Mouse (Mus musculus): ENCODE results near the gene Gsn. TPM values are rescaled to one million over a fixed set of nuclear protein-coding genes. Genes with fewer than 3 reads are reported as not detected.

Gene Gsn
- polyA plus RNA-seq, 1 experiment, result 166 TPM

DNA sequence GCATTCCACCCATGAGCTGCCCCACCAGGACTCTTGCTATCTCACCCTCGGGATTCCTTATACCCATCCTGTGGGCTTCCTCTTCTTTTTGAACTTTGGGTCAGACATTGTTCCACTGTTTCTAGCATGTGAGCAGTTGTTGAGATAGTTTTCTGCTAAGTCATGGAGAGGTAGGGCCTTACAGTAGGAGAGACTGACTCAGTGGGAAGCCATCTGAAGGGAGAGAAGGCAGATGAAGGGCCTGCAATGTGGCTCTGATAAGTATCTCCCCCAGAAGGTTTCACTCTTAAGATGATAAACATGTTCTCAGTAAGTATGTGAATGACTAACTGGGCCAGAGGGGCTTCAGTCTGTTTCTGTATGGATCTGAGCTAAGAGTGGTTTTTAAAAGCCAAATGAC, 7.9 kb downstream of the Gsn start:
- Histone ChIP-seq H3K36me3 (ENCODE audit: control insufficient read depth, insufficient read depth) (no peaks in the 10 kb centered on the region), H3K4me3 (ENCODE audit: insufficient read depth, poor library complexity, severe bottlenecking) (no peak overlapping the region)
- TF ChIP-seq FOSL1 (IDR thresholded peaks at IDR 0.05; ENCODE audit: insufficient read depth, low read length, poor library complexity, severe bottlenecking), result no peak
- TF ChIP-seq MYOG (IDR thresholded peaks at IDR 0.05; ENCODE audit: control insufficient read depth, extremely low read depth, insufficient read length), result no peak
- no peak for TF ChIP-seq MYOD1 (IDR thresholded peaks at IDR 0.05; ENCODE audit: control insufficient read depth, insufficient read length, low read depth)
- TF ChIP-seq CEBPB (IDR thresholded peaks at IDR 0.05; ENCODE audit: low read depth), result no peak
- no peak for TF ChIP-seq USF1 (IDR thresholded peaks at IDR 0.05; ENCODE audit: low read depth)
- no peak for TF ChIP-seq MAX (IDR thresholded peaks at IDR 0.05)

DNA sequence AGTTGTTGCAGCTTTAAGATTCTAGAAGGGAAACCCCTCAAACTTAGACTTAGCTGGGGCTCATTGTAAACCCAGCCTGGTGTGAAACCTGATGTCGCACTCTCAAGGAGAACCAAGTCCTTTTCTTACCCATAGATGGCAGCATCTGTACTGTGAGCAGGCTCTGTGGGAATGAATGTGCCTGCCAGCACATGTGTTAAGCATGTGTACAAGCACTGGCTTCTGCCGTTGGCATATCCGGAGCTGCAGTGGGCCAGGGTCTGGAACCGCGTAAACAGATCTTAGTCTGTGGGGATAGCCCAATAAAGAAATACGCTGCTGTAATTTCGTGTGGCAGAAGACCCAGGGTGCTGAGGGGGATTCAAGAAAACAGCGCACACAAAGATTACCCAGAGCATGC, 9.1 kb downstream of the Gsn start:
- Histone ChIP-seq H3ac (ENCODE audit: control insufficient read depth, insufficient read length, low read depth) (no peak overlapping the region), H3K4me3 (ENCODE audit: insufficient read depth, poor library complexity, severe bottlenecking) (no peak overlapping the region), H3K36me3 (ENCODE audit: control insufficient read depth, insufficient read depth) (no peaks in the 10 kb centered on the region), H3K27me3 (ENCODE audit: control insufficient read depth, insufficient read depth, insufficient read length) (no peaks in the 10 kb centered on the region), H3K79me2 (ENCODE audit: control insufficient read depth, insufficient read depth) (peaks cover 77% of the 10 kb centered on the region), H3K79me3 (ENCODE audit: low read depth) (peaks cover 30% of the 10 kb centered on the region)
- TF ChIP-seq USF1 (IDR thresholded peaks at IDR 0.05; ENCODE audit: low read depth), result no peak
- TF ChIP-seq MAX (IDR thresholded peaks at IDR 0.05), result peak; percentile 94
- peak; percentile 4 for TF ChIP-seq CTCF (IDR thresholded peaks at IDR 0.05; ENCODE audit: control insufficient read depth, insufficient read depth, insufficient read length)
- TF ChIP-seq MYOG (IDR thresholded peaks at IDR 0.05; ENCODE audit: control insufficient read depth, extremely low read depth, insufficient read length), result no peak
- no peak for TF ChIP-seq FOSL1 (IDR thresholded peaks at IDR 0.05; ENCODE audit: insufficient read depth, low read length, poor library complexity, severe bottlenecking)

More for the DNA sequence above, 7.9 kb downstream of the Gsn start:
- H3K79me2 ChIP-seq (ENCODE audit: control insufficient read depth, insufficient read depth), result peaks cover 83% of the 10 kb centered on the region
- H3ac ChIP-seq (ENCODE audit: control insufficient read depth, insufficient read length, low read depth), result no peak overlapping the region
- no peaks in the 10 kb centered on the region for H3K27me3 ChIP-seq (ENCODE audit: control insufficient read depth, insufficient read depth, insufficient read length)
- H3K79me3 ChIP-seq (ENCODE audit: low read depth), result peaks cover 34% of the 10 kb centered on the region

DNA sequence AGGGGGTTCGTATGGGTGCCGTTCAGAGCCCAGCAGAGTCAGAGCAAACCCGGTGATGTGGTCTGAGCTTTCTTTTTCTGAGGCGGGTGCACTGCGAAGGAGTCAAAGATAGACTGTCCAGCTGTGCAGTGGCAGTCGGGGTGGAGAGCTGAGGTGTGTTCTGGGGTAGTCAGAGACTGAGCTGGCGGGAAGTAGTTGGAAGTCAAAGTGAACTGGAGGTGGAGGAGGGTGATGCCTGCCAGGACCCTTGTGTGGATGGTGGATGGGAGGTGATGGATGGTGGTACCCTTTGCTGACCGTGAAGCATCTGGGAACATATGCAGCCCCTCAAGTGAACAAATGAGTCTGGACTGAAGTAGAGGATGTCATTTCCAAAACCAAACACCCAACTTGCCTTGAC, 9.6 kb downstream of the Gsn start:
- no peak overlapping the region for H3ac ChIP-seq (ENCODE audit: control insufficient read depth, insufficient read length, low read depth)
- H3K36me3 ChIP-seq (ENCODE audit: control insufficient read depth, insufficient read depth), result no peaks in the 10 kb centered on the region
- H3K4me3 ChIP-seq (ENCODE audit: insufficient read depth, poor library complexity, severe bottlenecking), result no peak overlapping the region
- TF ChIP-seq MYOD1 (IDR thresholded peaks at IDR 0.05; ENCODE audit: control insufficient read depth, insufficient read length, low read depth), result no peak
- no peak for TF ChIP-seq CTCF (IDR thresholded peaks at IDR 0.05; ENCODE audit: control insufficient read depth, insufficient read depth, insufficient read length)
- TF ChIP-seq MAX (IDR thresholded peaks at IDR 0.05), result no peak
- peaks cover 72% of the 10 kb centered on the region for H3K79me2 ChIP-seq (ENCODE audit: control insufficient read depth, insufficient read depth)
- no peaks in the 10 kb centered on the region for H3K27me3 ChIP-seq (ENCODE audit: control insufficient read depth, insufficient read depth, insufficient read length)
- peaks cover 28% of the 10 kb centered on the region for H3K79me3 ChIP-seq (ENCODE audit: low read depth)

DNA sequence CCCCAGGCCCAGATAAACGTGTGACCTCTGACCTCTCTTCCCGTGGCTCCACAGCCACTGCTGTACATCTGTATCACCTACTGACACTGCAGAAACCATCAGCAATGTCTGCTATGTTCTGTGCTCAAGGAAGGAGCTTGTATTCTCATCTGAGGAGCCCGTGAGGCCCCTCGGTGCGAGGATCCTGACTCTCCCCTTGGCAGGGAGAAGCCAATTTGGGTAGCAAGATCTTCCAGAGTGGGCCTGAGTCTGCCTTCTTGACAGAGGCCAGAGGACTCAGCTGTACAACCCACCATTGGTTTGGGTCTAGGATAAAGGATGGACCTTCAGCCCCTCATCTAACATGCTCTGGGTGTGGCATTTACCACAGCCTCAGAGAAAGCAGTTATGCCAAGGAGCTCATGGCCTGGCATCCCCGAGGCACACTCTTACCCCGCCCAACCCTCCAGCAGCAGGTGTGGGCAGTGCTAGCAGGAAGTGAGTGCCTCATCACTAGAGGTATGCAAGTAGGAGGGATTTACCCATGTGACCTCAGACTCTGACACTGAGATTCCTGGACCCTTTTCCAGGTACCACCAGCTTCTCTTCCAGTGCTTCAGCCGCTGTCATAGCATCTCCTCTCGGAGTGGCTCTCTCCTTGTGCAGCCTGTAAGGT, 10.2 kb downstream of the Gsn start:
- H3ac ChIP-seq (ENCODE audit: control insufficient read depth, insufficient read length, low read depth), result no peak overlapping the region
- no peak for TF ChIP-seq CEBPB (IDR thresholded peaks at IDR 0.05; ENCODE audit: low read depth)
- no peak for TF ChIP-seq FOSL1 (IDR thresholded peaks at IDR 0.05; ENCODE audit: insufficient read depth, low read length, poor library complexity, severe bottlenecking)
- TF ChIP-seq MAX (IDR thresholded peaks at IDR 0.05), result no peak
- TF ChIP-seq MYOD1 (IDR thresholded peaks at IDR 0.05; ENCODE audit: control insufficient read depth, insufficient read length, low read depth), result no peak
- no peak for TF ChIP-seq MYOG (IDR thresholded peaks at IDR 0.05; ENCODE audit: control insufficient read depth, extremely low read depth, insufficient read length)
- TF ChIP-seq USF1 (IDR thresholded peaks at IDR 0.05; ENCODE audit: low read depth), result no peak
- no peak for TF ChIP-seq CTCF (IDR thresholded peaks at IDR 0.05; ENCODE audit: control insufficient read depth, insufficient read depth, insufficient read length)
- no peak overlapping the region for H3K4me3 ChIP-seq (ENCODE audit: insufficient read depth, poor library complexity, severe bottlenecking)
- peaks cover 71% of the 10 kb centered on the region for H3K79me2 ChIP-seq (ENCODE audit: control insufficient read depth, insufficient read depth)
- no peaks in the 10 kb centered on the region for H3K36me3 ChIP-seq (ENCODE audit: control insufficient read depth, insufficient read depth)
- H3K79me3 ChIP-seq (ENCODE audit: low read depth), result peaks cover 24% of the 10 kb centered on the region
- no peaks in the 10 kb centered on the region for H3K27me3 ChIP-seq (ENCODE audit: control insufficient read depth, insufficient read depth, insufficient read length)

DNA sequence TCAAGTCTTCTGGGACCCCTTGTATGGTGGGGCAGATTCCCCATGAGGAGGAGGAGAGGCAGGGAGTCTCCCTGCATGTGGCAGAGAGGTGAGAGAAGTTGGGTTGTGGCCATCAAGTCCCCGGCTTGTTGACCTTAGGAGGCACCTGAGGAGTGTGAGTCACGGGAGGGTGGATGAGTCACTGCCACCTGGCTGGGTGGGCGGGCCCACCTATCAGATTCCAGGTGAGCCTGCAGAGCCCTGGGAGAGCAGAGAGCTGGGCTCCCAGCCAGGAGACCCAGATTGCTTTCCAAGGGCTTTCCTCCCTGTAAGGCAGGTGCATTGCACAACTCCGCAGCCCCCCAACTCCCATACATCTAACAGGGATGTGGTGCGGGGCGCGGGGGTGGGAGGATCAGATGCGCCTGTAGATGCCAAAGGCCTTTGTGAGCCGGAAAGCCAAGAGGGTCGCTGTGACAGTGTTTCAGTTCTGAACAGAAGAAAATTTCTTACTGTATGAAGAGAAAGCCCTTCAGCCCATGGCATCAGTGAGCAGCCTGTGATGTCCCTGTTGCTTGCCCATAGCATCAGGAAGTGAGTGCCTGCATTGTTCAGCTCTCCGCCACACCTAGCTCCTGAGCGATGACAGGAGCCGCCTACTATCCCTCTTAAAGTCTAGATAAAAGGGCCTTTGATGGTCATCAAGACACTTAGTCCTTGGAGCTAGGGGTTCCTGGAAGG, 11.1 kb downstream of the Gsn start:
- TF ChIP-seq CTCF (IDR thresholded peaks at IDR 0.05; ENCODE audit: control insufficient read depth, insufficient read depth, insufficient read length), result no peak
- no peak for TF ChIP-seq FOSL1 (IDR thresholded peaks at IDR 0.05; ENCODE audit: insufficient read depth, low read length, poor library complexity, severe bottlenecking)
- no peak for TF ChIP-seq MAX (IDR thresholded peaks at IDR 0.05)
- no peak for TF ChIP-seq CEBPB (IDR thresholded peaks at IDR 0.05; ENCODE audit: low read depth)
- TF ChIP-seq MYOD1 (IDR thresholded peaks at IDR 0.05; ENCODE audit: control insufficient read depth, insufficient read length, low read depth), result no peak
- H3K79me2 ChIP-seq (ENCODE audit: control insufficient read depth, insufficient read depth), result peaks cover 62% of the 10 kb centered on the region
- no peak overlapping the region for H3ac ChIP-seq (ENCODE audit: control insufficient read depth, insufficient read length, low read depth)
- H3K79me3 ChIP-seq (ENCODE audit: low read depth), result peaks cover 16% of the 10 kb centered on the region
- no peaks in the 10 kb centered on the region for H3K36me3 ChIP-seq (ENCODE audit: control insufficient read depth, insufficient read depth)
- H3K4me3 ChIP-seq (ENCODE audit: insufficient read depth, poor library complexity, severe bottlenecking), result no peak overlapping the region
- no peaks in the 10 kb centered on the region for H3K27me3 ChIP-seq (ENCODE audit: control insufficient read depth, insufficient read depth, insufficient read length)
